ENCODE assay signal across 10 mouse cellular contexts in the genomic region with DNA sequence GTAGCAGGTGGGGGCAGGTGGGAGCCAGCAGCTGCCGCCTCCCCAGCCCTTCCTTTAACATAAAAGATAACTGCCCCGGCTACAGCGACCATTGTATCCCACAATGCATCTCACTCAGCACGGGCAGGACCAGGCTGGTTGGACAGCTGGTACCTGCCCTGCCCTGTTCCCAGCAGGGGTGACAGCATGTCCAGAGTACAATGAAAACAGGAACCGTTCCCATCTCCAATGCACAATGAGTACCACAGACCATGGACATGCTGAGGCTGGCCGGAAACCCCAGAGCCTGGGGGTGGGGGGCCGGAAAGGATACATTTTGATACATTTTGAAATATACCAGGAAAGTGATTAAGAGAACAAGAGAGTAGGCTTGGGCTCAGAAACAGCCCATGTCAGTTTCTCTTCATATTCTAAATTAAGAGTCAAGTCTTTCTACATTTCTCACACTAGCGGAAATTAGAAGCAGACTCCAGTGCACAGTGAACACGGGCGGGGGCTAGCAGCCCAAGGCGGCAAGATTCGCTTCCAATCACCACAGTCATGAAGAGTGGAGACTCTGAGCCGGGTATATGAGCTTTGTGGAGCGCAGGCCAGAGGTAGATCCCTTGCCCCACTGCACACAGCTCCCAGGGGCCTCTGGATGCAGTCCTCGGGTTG. TPM values are rescaled to one million over a fixed set of nuclear protein-coding genes. Genes with fewer than 3 reads are reported as not detected.
A peak's percentile ranks its signal among the peaks of the same experiment; 100 is the strongest.
DNase-seq lines count a peak whose midpoint lies in the region; ATAC-seq lines count a peak whose summit lies in the region.
"Had no signal": no experiment of that assay in that cellular context is flagged by ENCODE, and none has a peak within 500 bp of the region (broad histone marks: within the 10 kb centered on the region; RNA-seq: fewer than 3 reads in every experiment).

No protein-coding gene starts in this region.

- WGBS in hindbrain, embryonic 12.5 days = 62% methylated on average over 15 of the region's 15 CpGs
- 62% methylated on average over 15 of the region's 15 CpGs for WGBS in hindbrain, embryonic 13.5 days
- WGBS in intestine, embryonic 16.5 days = 70% methylated on average over 15 of the region's 15 CpGs

- no peak overlapping the region for H3K4me3 ChIP-seq in hindbrain, embryonic 12.5 days
- no peak overlapping the region for H3K4me3 ChIP-seq in hindbrain, embryonic 13.5 days
- no peak overlapping the region for H3K4me3 ChIP-seq in intestine, embryonic 16.5 days (ENCODE audit: low read length)
- H3K4me3 ChIP-seq: liver, embryonic 15.5 days had no signal

- H3K36me3 ChIP-seq in hindbrain, embryonic 12.5 days = no peaks in the 10 kb centered on the region
- no peaks in the 10 kb centered on the region for H3K36me3 ChIP-seq in hindbrain, embryonic 13.5 days
- no peaks in the 10 kb centered on the region for H3K36me3 ChIP-seq in intestine, embryonic 16.5 days (ENCODE audit: control insufficient read depth, insufficient read depth, low read length)
- H3K36me3 ChIP-seq: liver, embryonic 15.5 days had no signal

- H3K9me3 ChIP-seq in hindbrain, embryonic 12.5 days (replicated peaks) = no peaks in the 10 kb centered on the region
- no peaks in the 10 kb centered on the region for H3K9me3 ChIP-seq in hindbrain, embryonic 13.5 days
- no peaks in the 10 kb centered on the region for H3K9me3 ChIP-seq in intestine, embryonic 16.5 days (ENCODE audit: control insufficient read depth, low read length)
- H3K9me3 ChIP-seq: liver, embryonic 15.5 days had no signal

- no peak overlapping the region for H3K4me2 ChIP-seq in hindbrain, embryonic 12.5 days (replicated peaks)
- H3K4me2 ChIP-seq in hindbrain, embryonic 13.5 days = no peak overlapping the region
- H3K4me2 ChIP-seq in intestine, embryonic 16.5 days (ENCODE audit: low read depth, low read length) = no peak overlapping the region
- H3K4me2 ChIP-seq: liver, embryonic 15.5 days had no signal

- peaks cover 23% of the 10 kb centered on the region for H3K4me1 ChIP-seq in hindbrain, embryonic 12.5 days
- H3K4me1 ChIP-seq in hindbrain, embryonic 13.5 days (replicated peaks) = peaks cover 16% of the 10 kb centered on the region
- peaks cover 35% of the 10 kb centered on the region for H3K4me1 ChIP-seq in intestine, embryonic 16.5 days (ENCODE audit: control insufficient read depth, insufficient read depth, low read length)

- 0 out of 2 replicates have a peak overlapping the region, but pooled peaks have one; percentile 30 for H3K27ac ChIP-seq in hindbrain, embryonic 12.5 days
- H3K27ac ChIP-seq in hindbrain, embryonic 13.5 days = no peak overlapping the region
- H3K27ac ChIP-seq in intestine, embryonic 16.5 days (ENCODE audit: low read length) = no peak overlapping the region
- H3K27ac ChIP-seq: liver, embryonic 15.5 days had no signal

- peaks cover 3% of the 10 kb centered on the region; the same call in 1 of the 2 replicates for H3K27me3 ChIP-seq in hindbrain, embryonic 12.5 days
- H3K27me3 ChIP-seq in hindbrain, embryonic 13.5 days = 0 out of 2 replicates have a peak, but pooled peaks cover 12% of the 10 kb centered on the region
- no peaks in the 10 kb centered on the region for H3K27me3 ChIP-seq in intestine, embryonic 16.5 days (replicated peaks; ENCODE audit: control insufficient read depth, insufficient read depth, low read length)

- peak; percentile 28 to 50 for DNase-seq in urinary bladder, postnatal 36 days (ENCODE audit: low spot score in 2 of 2)
- no peak for DNase-seq in urinary bladder, postnatal 10 days (ENCODE audit: low spot score)
- no peak for DNase-seq in retina, postnatal 1 day
- DNase-seq in left cerebral cortex, adult 11 months (ENCODE audit: low spot score) = no peak
- DNase-seq in spleen, postnatal 14 days (ENCODE audit: low spot score in 2 of 2) = no peak
- DNase-seq: adrenal gland, postnatal 25 days had no signal

- no peak overlapping the region for H3K9ac ChIP-seq in hindbrain, embryonic 12.5 days
- H3K9ac ChIP-seq in hindbrain, embryonic 13.5 days = no peak overlapping the region
- H3K9ac ChIP-seq in intestine, embryonic 16.5 days (ENCODE audit: low read depth, low read length) = no peak overlapping the region
- H3K9ac ChIP-seq: liver, embryonic 15.5 days had no signal

- no peak for ATAC-seq in hindbrain, embryonic 12.5 days (ENCODE audit: low FRiP score)
- no peak for ATAC-seq in hindbrain, embryonic 13.5 days (ENCODE audit: low FRiP score)
- peak; percentile 41 for ATAC-seq in intestine, embryonic 16.5 days

RNA-seq across cellular contexts. Expression of gene Nfatc2, which starts 55.4 kb away (rescaled TPM):
- 2.2 and 2.4 TPM in 2 replicates for polyA plus RNA-seq in hindbrain, embryonic 12.5 days (2016; fragmentation: Nextera tagmentation; extraction: Ambion mirVana)
- 1.7 and 1.8 TPM in 2 replicates for polyA plus RNA-seq in hindbrain, embryonic 13.5 days (2015; fragmentation: Nextera tagmentation; extraction: Ambion mirVana)
- polyA plus RNA-seq in intestine, embryonic 16.5 days (2015; fragmentation: Nextera tagmentation; extraction: Ambion mirVana) = 1.6 and 1.7 TPM in 2 replicates

Comparison
In these comparisons a context has a peak if more than half of its experiments do, and no peak if none do; other contexts are left out.
1. DNase-seq: peak in urinary bladder, postnatal 36 days (2 of 2); none in urinary bladder, postnatal 10 days (single experiment), retina, postnatal 1 day (single experiment), left cerebral cortex, adult 11 months (single experiment) and spleen, postnatal 14 days (0 of 2).